Mouse (Mus musculus) forebrain, postnatal 0 days (tissue): ENCODE data around the gene Ttc23. TPM values are rescaled to one million over a fixed set of nuclear protein-coding genes. Genes with fewer than 3 reads are reported as not detected.

Experiments
- ATAC-seq: fragments of 200-750 bp; cut with Nextera tagmentation; 2 replicates; pipeline ENCODE4 v1.8.0; 2017; ENCODE audit warnings: mild to moderate bottlenecking, moderate library complexity
- DNase-seq: peaks from one replicate; pipeline ENCODE4 v3.0.0-alpha.2; 2015
- H3K27ac ChIP-seq: fragments of 300-500 bp; sonication (generic); 2 replicates; pipeline ENCODE4 v1.5.1; 2014; ENCODE audit warnings: low read depth, mild to moderate bottlenecking, antibody characterized with exemption, low read length, moderate library complexity, mixed read lengths
- H3K27me3 ChIP-seq: fragments of 300-500 bp; sonication (generic); 2 replicates; pipeline ENCODE4 v1.6.1; 2014; ENCODE audit warnings: mild to moderate bottlenecking, low read length, mixed read lengths; ENCODE audit not compliant: insufficient read depth
- H3K36me3 ChIP-seq: fragments of 300-500 bp; sonication (generic); 2 replicates; pipeline ENCODE4 v1.6.1; 2014; ENCODE audit warnings: mild to moderate bottlenecking, moderate library complexity; ENCODE audit not compliant: insufficient read depth
- H3K4me1 ChIP-seq: fragments of 300-500 bp; sonication (generic); 2 replicates; pipeline ENCODE4 v1.6.1; 2014; ENCODE audit warnings: antibody characterized with exemption; ENCODE audit not compliant: insufficient read depth
- H3K4me2 ChIP-seq: fragments of 300-500 bp; sonication (generic); 2 replicates; pipeline ENCODE4 v1.6.1; 2014; ENCODE audit warnings: low read depth, mild to moderate bottlenecking, moderate library complexity
- H3K4me3 ChIP-seq: fragments of 300-500 bp; sonication (generic); 2 replicates; pipeline ENCODE4 v1.5.1; 2014; ENCODE audit warnings: low read depth, low read length, mixed read lengths
- H3K9ac ChIP-seq: fragments of 300-500 bp; sonication (generic); 2 replicates; pipeline ENCODE4 v1.6.1; 2014; ENCODE audit warnings: mild to moderate bottlenecking
- H3K9me3 ChIP-seq: fragments of 300-500 bp; sonication (generic); 2 replicates; pipeline ENCODE4 v1.6.1; 2016; ENCODE audit warnings: low read length
- CTCF ChIP-seq: sonication (generic); IDR thresholded peaks from 2 replicates; pipeline ENCODE4 v1.5.1; 2016; ENCODE audit warnings: antibody characterized with exemption, control low read depth, low read depth
- WGBS: fragments of 180-500 bp; shearing (Covaris S2); extraction: QIAGEN DNeasy Blood & Tissue Kit; methylation state at CpG from one replicate; pipeline ENCODE4 v1.1.7; 2014; 5-methylcytosine and 5-hydroxymethylcytosine counted together
- polyA plus RNA-seq: library from polyadenylated mRNA; unstranded; fragments of >200 nt; fragmentation: Nextera tagmentation; extraction: Ambion mirVana; gene quantifications from 2 replicates; pipeline ENCODE4 v1.2.1, GENCODE M21; 2015
- total RNA-seq: library from RNA; depleted of rRNA; stranded (reverse); fragments of >200 nt; gene quantifications from 2 replicates; pipeline ENCODE4 v1.2.3, GENCODE M21; 2014

Ttc23 gene
- total and polyA plus RNA-seq, 2 experiments from 2014 or later: 6.0 to 11.0 TPM

DNA sequence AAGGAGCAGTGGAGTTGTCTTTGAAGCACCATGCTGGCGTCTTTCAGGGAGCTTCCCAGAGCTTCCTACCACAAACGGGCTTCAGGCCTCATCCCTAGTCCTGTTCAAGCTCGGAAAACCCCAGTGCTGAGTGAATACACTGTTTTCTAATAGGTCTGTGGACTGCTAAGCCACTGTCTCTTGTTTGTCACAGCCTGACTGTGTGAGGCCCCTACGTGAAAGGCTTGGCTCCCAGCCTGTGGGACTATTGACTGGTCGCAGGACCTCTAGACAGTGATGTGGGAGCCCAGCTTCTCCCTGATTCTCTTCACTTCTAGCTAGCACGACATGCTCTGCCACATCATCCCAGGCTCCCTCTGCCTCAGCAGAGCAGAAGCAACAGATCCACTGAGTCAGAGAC lies 61.0 kb downstream of the Ttc23 start:
- Histone ChIP-seq H3K4me1 (no peaks in the 10 kb centered on the region), H3K27ac (no peak overlapping the region), H3K9ac (no peak overlapping the region), H3K4me2 (no peak overlapping the region), H3K36me3 (no peaks in the 10 kb centered on the region), H3K27me3 (no peaks in the 10 kb centered on the region), H3K4me3 (no peak overlapping the region), H3K9me3 (no peaks in the 10 kb centered on the region)
- TF ChIP-seq CTCF: no peak
- DNase-seq (no peak), ATAC-seq (no peak)
- WGBS: 44% methylated on average over 6 of the region's 6 CpGs

DNA sequence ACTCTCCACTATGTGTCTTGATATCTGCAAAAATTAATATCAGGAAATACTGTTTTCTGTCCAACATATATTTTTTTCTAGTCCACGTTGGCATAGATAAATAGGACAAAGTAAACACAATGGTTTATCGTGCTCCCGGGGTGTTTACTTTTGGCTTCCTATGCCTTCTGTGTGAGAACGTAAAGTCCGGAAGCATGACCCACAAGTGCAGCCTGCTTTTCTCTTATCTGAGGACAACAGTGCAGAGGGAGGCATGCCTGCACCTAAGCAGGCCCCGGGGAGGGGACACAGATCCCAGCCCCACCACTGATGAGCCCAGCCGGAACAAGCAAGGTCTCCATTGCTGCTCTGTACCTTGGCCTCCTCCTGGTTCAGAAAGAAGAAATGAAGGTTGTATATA lies 63.0 kb downstream of the Ttc23 start:
- Histone ChIP-seq H3K36me3 (no peaks in the 10 kb centered on the region), H3K4me1 (no peaks in the 10 kb centered on the region), H3K4me2 (no peak overlapping the region), H3K4me3 (no peak overlapping the region), H3K27me3 (no peaks in the 10 kb centered on the region), H3K27ac (no peak overlapping the region), H3K9me3 (no peaks in the 10 kb centered on the region), H3K9ac (no peak overlapping the region)
- ATAC-seq (no peak), DNase-seq (no peak)
- WGBS: 93% methylated on average over 7 of the region's 7 CpGs
- TF ChIP-seq CTCF: no peak

DNA sequence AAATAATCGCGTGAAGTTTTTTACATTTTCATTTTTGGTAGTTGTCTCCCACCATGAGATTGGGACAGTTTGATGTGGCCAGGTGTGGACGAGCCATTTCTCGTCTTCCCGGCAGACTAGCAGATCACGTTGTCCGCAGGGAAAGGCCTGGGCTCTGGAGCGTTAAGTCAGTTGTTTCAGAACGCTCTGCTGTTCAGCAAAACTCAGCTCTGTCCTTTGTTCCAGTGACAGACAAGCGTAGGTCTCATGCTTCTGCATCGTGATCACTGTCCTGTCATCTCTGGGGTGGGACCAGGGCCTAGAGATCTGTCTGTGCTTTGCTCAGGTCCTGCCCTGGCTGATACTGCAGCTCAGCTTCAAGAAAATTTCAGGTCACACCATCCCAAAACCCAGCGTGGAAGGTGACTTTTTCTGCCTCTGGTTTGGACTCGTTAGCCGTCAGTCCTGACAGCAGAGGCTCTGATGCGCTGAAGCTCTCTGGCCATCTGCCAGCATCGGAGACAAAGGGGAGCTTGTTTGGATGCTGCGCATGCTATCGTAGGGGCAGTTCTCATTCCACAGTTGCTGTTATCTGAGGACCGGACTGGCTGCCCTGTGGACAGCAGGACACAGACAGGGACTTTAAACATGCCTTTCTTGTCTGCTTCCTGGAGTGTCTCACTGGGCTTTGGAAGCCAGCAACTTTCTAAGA lies 66.8 kb downstream of the Ttc23 start:
- H3K36me3 ChIP-seq: no peaks in the 10 kb centered on the region
- H3K4me3 ChIP-seq: no peak overlapping the region
- TF ChIP-seq CTCF: no peak
- ATAC-seq (peak; percentile 63), DNase-seq (peak; percentile 74)
- H3K9ac ChIP-seq: peak overlapping the region; percentile 18; the same call in 1 of the 2 replicates
- H3K27ac ChIP-seq: peak overlapping the region; percentile 35; the same call in 1 of the 2 replicates
- 34% methylated on average over 19 of the region's 19 CpGs for WGBS
- H3K4me2 ChIP-seq: no peak overlapping the region
- H3K27me3 ChIP-seq: no peaks in the 10 kb centered on the region
- no peaks in the 10 kb centered on the region for H3K4me1 ChIP-seq
- H3K9me3 ChIP-seq: no peaks in the 10 kb centered on the region

DNA sequence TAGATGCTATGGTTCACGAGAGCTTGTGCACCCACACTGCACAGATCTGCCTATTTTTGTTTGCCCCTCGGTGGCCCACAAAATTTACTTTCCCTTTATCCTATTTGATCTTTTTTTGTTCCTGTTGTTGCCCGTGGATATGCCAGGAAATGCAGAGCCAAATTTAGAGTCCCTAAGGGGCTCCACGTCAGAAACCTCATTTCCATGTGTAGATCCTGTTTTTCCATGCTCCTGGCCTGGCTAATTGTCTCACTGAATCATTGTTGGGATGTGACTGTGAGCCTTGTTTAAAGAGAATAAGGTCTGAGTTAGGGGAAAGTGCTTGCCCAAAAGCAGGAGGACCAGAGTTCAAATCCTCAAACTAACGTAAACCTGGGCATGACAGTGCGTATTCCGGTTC lies 68.0 kb downstream of the Ttc23 start:
- H3K27me3 ChIP-seq: no peaks in the 10 kb centered on the region
- H3K27ac ChIP-seq: no peak overlapping the region
- no peak overlapping the region for H3K4me2 ChIP-seq
- no peak for ATAC-seq
- no peak for TF ChIP-seq CTCF
- H3K36me3 ChIP-seq: no peaks in the 10 kb centered on the region
- H3K4me3 ChIP-seq: no peak overlapping the region
- H3K4me1 ChIP-seq: no peaks in the 10 kb centered on the region
- no peaks in the 10 kb centered on the region for H3K9me3 ChIP-seq
- 60% methylated on average over 7 of the region's 7 CpGs for WGBS
- DNase-seq: no peak
- H3K9ac ChIP-seq: no peak overlapping the region

DNA sequence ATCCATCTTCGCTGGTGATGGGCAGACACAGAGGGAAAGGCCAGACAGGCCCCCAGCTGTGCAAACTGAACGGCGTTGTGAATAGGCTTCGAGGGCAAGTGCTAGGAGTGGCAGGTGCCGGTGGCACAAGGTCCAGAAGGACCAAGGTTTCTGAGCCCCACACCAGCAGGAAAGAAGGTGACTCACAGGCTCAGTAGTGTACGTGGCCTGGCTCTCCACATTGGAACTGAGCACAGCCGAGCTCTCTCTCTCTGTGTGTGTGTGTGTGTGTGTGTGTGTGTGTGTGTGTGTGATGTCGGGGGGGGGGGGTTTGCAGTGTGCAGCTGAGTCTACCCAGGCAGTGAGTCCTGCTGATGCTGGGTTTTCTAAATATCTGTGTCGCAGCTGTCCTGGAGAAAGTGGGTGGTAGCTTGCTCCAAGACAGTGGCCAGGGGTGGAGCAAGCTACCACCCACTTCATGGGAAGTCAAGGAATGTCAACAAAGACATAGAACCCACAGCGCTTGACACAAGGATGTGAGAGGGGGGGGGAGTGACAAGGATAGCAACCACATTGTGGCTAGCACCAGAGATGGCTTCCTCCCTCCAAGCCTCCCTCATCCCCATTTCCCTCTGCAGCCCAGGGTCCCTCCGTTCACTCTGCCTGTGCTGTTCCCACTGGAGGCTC lies 69.1 kb downstream of the Ttc23 start:
- no peak overlapping the region for H3K4me3 ChIP-seq
- ATAC-seq (peak; percentile 28), DNase-seq (no peak)
- no peaks in the 10 kb centered on the region for H3K9me3 ChIP-seq
- H3K4me1 ChIP-seq: no peaks in the 10 kb centered on the region
- no peak overlapping the region for H3K4me2 ChIP-seq
- no peaks in the 10 kb centered on the region for H3K27me3 ChIP-seq
- no peaks in the 10 kb centered on the region for H3K36me3 ChIP-seq
- H3K27ac ChIP-seq: no peak overlapping the region
- 79% methylated on average over 11 of the region's 11 CpGs for WGBS
- no peak overlapping the region for H3K9ac ChIP-seq
- no peak for TF ChIP-seq CTCF

DNA sequence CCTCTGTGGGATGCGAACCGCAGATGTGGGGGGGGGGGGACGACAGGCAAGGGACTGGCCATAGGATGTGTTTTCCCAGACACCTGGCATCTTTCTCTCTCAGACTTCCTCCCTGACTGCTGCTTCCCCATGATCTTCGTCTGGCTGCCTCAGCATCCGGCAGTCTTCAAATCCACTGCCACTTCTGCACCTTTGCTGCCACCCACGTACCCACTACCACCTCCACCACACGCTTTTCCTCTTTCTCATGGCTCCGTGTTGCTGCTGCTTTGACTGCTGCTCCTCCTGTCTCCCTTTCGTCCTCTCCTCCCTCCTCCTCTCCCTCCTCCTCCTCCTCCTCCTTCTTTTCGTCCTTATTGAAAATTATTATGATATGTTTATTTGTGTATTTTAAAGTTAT lies 69.7 kb downstream of the Ttc23 start:
- H3K27me3 ChIP-seq: no peaks in the 10 kb centered on the region
- no peaks in the 10 kb centered on the region for H3K4me1 ChIP-seq
- DNase-seq: no peak
- no peak overlapping the region for H3K9ac ChIP-seq
- no peak overlapping the region for H3K4me3 ChIP-seq
- no peaks in the 10 kb centered on the region for H3K9me3 ChIP-seq
- no peak for TF ChIP-seq CTCF
- no peak for ATAC-seq
- H3K27ac ChIP-seq: no peak overlapping the region
- 87% methylated on average over 10 of the region's 10 CpGs for WGBS
- H3K36me3 ChIP-seq: no peaks in the 10 kb centered on the region
- H3K4me2 ChIP-seq: no peak overlapping the region

DNA sequence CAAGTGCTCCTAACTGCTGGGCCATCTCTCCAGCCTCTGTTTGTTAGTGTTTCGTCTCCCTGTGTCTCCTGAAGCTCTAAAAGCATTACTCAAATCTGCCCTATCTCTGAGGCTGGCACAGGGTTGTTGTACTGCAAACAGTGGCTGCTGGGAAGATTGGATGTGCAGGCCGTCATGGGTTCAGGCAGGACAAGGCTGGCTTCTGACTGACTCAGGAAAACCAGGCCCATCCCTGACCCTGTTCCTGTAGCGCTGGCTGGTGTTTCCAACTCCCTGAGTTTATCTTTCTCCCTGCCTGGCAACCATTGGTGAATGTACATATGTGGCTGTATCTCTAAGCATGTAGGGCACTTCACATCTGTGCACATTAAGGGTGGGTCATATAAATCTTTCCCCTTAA lies 70.3 kb downstream of the Ttc23 start:
- no peaks in the 10 kb centered on the region for H3K9me3 ChIP-seq
- no peak for TF ChIP-seq CTCF

More for the DNA sequence above, 70.3 kb downstream of the Ttc23 start:
- no peaks in the 10 kb centered on the region for H3K4me1 ChIP-seq
- H3K27me3 ChIP-seq: no peaks in the 10 kb centered on the region
- H3K4me2 ChIP-seq: no peak overlapping the region
- DNase-seq: no peak
- H3K36me3 ChIP-seq: no peaks in the 10 kb centered on the region
- 91% methylated on average over 3 of the region's 3 CpGs for WGBS
- no peak for ATAC-seq
- no peak overlapping the region for H3K27ac ChIP-seq
- H3K4me3 ChIP-seq: no peak overlapping the region
- no peak overlapping the region for H3K9ac ChIP-seq
